Mouse (Mus musculus) MEL (cell line): Measurements from ENCODE around the gene 1190005I06Rik. TPM values are rescaled to one million over a fixed set of nuclear protein-coding genes. Genes with fewer than 3 reads are reported as not detected.

Source experiments
- DNase-seq: peaks from one replicate; pipeline ENCODE4 v3.0.0; 2011; ENCODE audit warnings: low read depth, low spot score
- H3K27ac ChIP-seq: 2 replicates; pipeline ENCODE4 v1.5.1; 2012; ENCODE audit warnings: low read depth, mild to moderate bottlenecking, control low read depth, low read length, moderate library complexity; ENCODE audit not compliant: control insufficient read depth
- H3K27me3 ChIP-seq, 2 experiments: fragments of 150-350 bp in 1 of 2; sonication (generic) in 1 of 2; 2 replicates each; pipeline ENCODE4 v1.6.1; 2012; ENCODE audit warnings: low read length in 2 of 2, mild to moderate bottlenecking in 2 of 2, improper control_type of control experiment in 1 of 2, moderate library complexity in 1 of 2; ENCODE audit not compliant: insufficient read depth in 2 of 2, control insufficient read depth in 1 of 2
- H3K36me3 ChIP-seq, 2 experiments: 2 replicates each; pipeline ENCODE4 v1.6.1; 2012 to 2014; ENCODE audit warnings: low read length in 2 of 2, improper control_type of control experiment in 1 of 2, inconsistent platforms in 1 of 2, mild to moderate bottlenecking in 1 of 2; ENCODE audit not compliant: insufficient read depth in 2 of 2, control insufficient read depth in 1 of 2
- H3K4me1 ChIP-seq, 2 experiments: fragments of 150-350 bp in 1 of 2; sonication (generic) in 1 of 2; 2 replicates each; pipeline ENCODE4 v1.6.1; 2012; ENCODE audit warnings: low read length in 2 of 2, improper control_type of control experiment in 1 of 2, mild to moderate bottlenecking in 1 of 2; ENCODE audit not compliant: insufficient read depth in 2 of 2, control insufficient read depth in 1 of 2
- H3K4me3 ChIP-seq, 2 experiments: fragments of 150-350 bp in 1 of 2; sonication (generic) in 1 of 2; 2 replicates each; pipeline ENCODE4 v1.5.1; 2012; ENCODE audit warnings: low read depth in 2 of 2, low read length in 2 of 2, mild to moderate bottlenecking in 2 of 2, moderate library complexity in 2 of 2, control low read depth in 1 of 2, improper control_type of control experiment in 1 of 2; ENCODE audit not compliant: control insufficient read depth in 1 of 2, insufficient read depth in 1 of 2
- H3K79me2 ChIP-seq: 2 replicates; pipeline ENCODE4 v1.6.1; 2012; ENCODE audit warnings: mild to moderate bottlenecking, low read length, moderate library complexity; ENCODE audit not compliant: control insufficient read depth, poor library complexity, insufficient read depth
- H3K9ac ChIP-seq: 2 replicates; pipeline ENCODE4 v1.6.1; 2012; ENCODE audit warnings: low read depth, mild to moderate bottlenecking, control low read depth, low read length, moderate library complexity; ENCODE audit not compliant: control insufficient read depth, poor library complexity, severe bottlenecking
- H3K9me3 ChIP-seq: fragments of 150-350 bp; sonication (generic); replicated peaks from 2 replicates; pipeline ENCODE4 v1.6.1; 2012; ENCODE audit warnings: mild to moderate bottlenecking, low read length, improper control_type of control experiment, moderate library complexity; ENCODE audit not compliant: insufficient read depth
- CHD1 ChIP-seq: IDR thresholded peaks from 2 replicates; pipeline ENCODE4 v1.6.1; 2012; ENCODE audit warnings: low read depth, mild to moderate bottlenecking, inconsistent platforms, low read length, improper control_type of control experiment
- CTCF ChIP-seq, 3 experiments: IDR thresholded peaks in 2 of 3; conservative IDR thresholded peaks in 1 of 3; 2 replicates each; pipeline ENCODE4 v1.5.1; 2011 to 2012; ENCODE audit warnings: low read length in 3 of 3, low read depth in 2 of 3, mild to moderate bottlenecking in 2 of 3, improper control_type of control experiment in 1 of 3, inconsistent platforms in 1 of 3, mixed read lengths in 1 of 3, moderate library complexity in 1 of 3; ENCODE audit not compliant: control insufficient read depth in 1 of 3, insufficient read depth in 1 of 3, poor library complexity in 1 of 3, severe bottlenecking in 1 of 3
- E2F4 ChIP-seq: IDR thresholded peaks from 2 replicates; pipeline ENCODE4 v1.6.1; 2011; ENCODE audit warnings: low read depth, low read length, improper control_type of control experiment, borderline replicate concordance
- ETS1 ChIP-seq: IDR thresholded peaks from 2 replicates; pipeline ENCODE4 v1.6.1; 2012; ENCODE audit warnings: low read depth, mild to moderate bottlenecking, inconsistent platforms, low read length, improper control_type of control experiment, moderate library complexity
- GATA1 ChIP-seq: IDR thresholded peaks from 2 replicates; pipeline ENCODE4 v1.6.1; 2011; ENCODE audit warnings: low read depth, low read length, improper control_type of control experiment
- MAFK ChIP-seq: IDR thresholded peaks from 2 replicates; pipeline ENCODE4 v1.6.1; 2011; ENCODE audit warnings: low read depth, mild to moderate bottlenecking, low read length, improper control_type of control experiment, borderline replicate concordance
- MEF2A ChIP-seq: IDR thresholded peaks from 2 replicates; pipeline ENCODE4 v1.6.1; 2014; ENCODE audit warnings: low read depth, mild to moderate bottlenecking, inconsistent platforms, low read length, improper control_type of control experiment; ENCODE audit not compliant: poor library complexity, insufficient replicate concordance, severe bottlenecking; ENCODE audit errors: extremely low read depth
- MXI1 ChIP-seq: IDR thresholded peaks from 2 replicates; pipeline ENCODE4 v1.6.1; 2011; ENCODE audit warnings: mild to moderate bottlenecking, low read depth, low read length, improper control_type of control experiment
- MYC ChIP-seq: IDR thresholded peaks from 2 replicates; pipeline ENCODE4 v1.6.1; 2011; ENCODE audit warnings: low read depth, mild to moderate bottlenecking, low read length, improper control_type of control experiment, moderate library complexity
- POLR2AphosphoS2 ChIP-seq: IDR thresholded peaks from 2 replicates; pipeline ENCODE4 v1.6.1; 2011; ENCODE audit warnings: low read length, improper control_type of control experiment
- POLR2AphosphoS5 ChIP-seq: IDR thresholded peaks from 2 replicates; pipeline ENCODE4 v1.6.1; 2012; ENCODE audit warnings: low read depth, borderline replicate concordance, mild to moderate bottlenecking, inconsistent platforms, low read length, moderate library complexity, mixed read lengths
- RAD21 ChIP-seq: IDR thresholded peaks from 2 replicates; pipeline ENCODE4 v1.6.1; 2011; ENCODE audit warnings: mild to moderate bottlenecking, low read depth, low read length, improper control_type of control experiment
- SMC3 ChIP-seq: IDR thresholded peaks from 2 replicates; pipeline ENCODE4 v1.6.1; 2011; ENCODE audit warnings: low read depth, low read length, improper control_type of control experiment
- USF1 ChIP-seq: IDR thresholded peaks from 2 replicates; pipeline ENCODE4 v1.6.1; 2014; ENCODE audit warnings: low read depth, mild to moderate bottlenecking, inconsistent platforms, low read length, improper control_type of control experiment, moderate library complexity
- USF2 ChIP-seq, 2 experiments: IDR thresholded peaks; 2 replicates each; pipeline ENCODE4 v1.6.1; 2011 to 2012; ENCODE audit warnings: improper control_type of control experiment in 2 of 2, low read length in 2 of 2, borderline replicate concordance in 1 of 2, inconsistent platforms in 1 of 2, low read depth in 1 of 2, mild to moderate bottlenecking in 1 of 2; ENCODE audit not compliant: insufficient read depth in 1 of 2
- ZC3H11A ChIP-seq: IDR thresholded peaks from 2 replicates; pipeline ENCODE4 v1.6.1; 2012; ENCODE audit warnings: low read depth, mild to moderate bottlenecking, inconsistent platforms, low read length, improper control_type of control experiment
- ZKSCAN1 ChIP-seq: IDR thresholded peaks from 2 replicates; pipeline ENCODE4 v1.6.1; 2012; ENCODE audit warnings: low read depth, mild to moderate bottlenecking, inconsistent platforms, low read length, improper control_type of control experiment, moderate library complexity
- polyA plus RNA-seq, 2 experiments: library from polyadenylated mRNA; stranded (reverse) in 1 of 2; unstranded in 1 of 2; fragments of >175 nt in 1 of 2; fragments of >200 nt in 1 of 2; gene quantifications; 2 replicates each; pipeline versions ENCODE4 v1.2.1 to v1.2.4; 2012; ENCODE audit warnings: low replicate concordance in 2 of 2, low read depth in 1 of 2; ENCODE audit not compliant: insufficient read length in 2 of 2, insufficient read depth in 1 of 2, missing spikeins in 1 of 2
- total RNA-seq: library from RNA; depleted of rRNA; stranded (reverse); fragments of 300-350 nt; gene quantifications from 2 replicates; pipeline ENCODE4 v1.2.3, GENCODE M21; 2012

Gene 1190005I06Rik
- total and polyA plus RNA-seq, 3 experiments = 2.1 to 2.3 TPM; not detected in 1

DNA sequence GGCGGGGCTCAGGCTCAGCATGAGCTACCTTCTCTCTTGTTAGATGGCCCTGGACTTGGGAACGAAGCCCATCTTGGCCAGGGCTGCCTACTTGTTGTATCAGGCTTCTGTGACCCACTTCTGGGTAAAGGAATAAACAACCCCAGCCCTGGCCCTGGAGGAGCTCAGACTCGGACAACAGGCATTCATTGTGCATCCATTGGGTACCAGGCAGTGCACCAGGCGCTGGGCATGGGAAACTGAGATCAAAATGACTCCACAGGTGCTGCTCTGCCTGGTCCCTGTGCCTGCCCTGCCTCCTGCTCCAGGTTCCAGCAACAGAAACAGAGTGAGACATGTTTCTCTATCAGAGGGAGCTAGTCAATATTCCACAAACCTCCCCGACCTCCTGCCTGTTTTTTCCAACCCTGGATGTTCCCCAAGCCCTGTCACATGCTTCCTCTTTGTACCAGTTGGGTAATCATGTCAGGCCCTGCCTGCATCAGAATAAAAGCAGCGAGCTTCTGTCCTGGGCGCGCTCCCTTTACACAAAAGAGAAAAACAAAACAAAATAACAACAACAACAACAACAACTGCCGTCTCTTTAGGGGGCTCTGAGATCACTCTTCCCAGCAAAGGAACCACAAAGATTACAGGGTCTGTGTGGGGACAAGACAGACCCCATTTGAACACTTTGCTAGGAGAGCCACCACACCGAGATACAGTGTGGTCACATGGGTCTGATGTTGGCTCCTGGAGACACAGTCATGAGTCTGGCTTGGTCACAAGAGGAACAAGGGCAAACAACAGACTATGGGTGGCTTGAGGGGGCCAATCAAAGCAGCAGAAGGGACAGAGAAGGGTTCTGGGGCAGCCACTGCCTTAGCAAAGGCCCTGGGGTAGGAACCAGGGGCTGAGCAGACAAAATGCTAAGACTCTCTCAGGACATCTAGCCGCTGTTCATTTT is 27.9 kb downstream of the 1190005I06Rik start:
- TF ChIP-seq CTCF (IDR thresholded peaks at IDR 0.05 in 2 of 3, conservative IDR thresholded peaks at IDR 0.05 in 1 of 3; ENCODE audit: control insufficient read depth in 1 of 3, insufficient read depth in 1 of 3, low read depth in 2 of 3, low read length in 3 of 3, poor library complexity in 1 of 3, severe bottlenecking in 1 of 3) = no peak
- TF ChIP-seq POLR2AphosphoS5 = no peak
- TF ChIP-seq USF1 = peak; percentile 61
- no peak for TF ChIP-seq MEF2A
- TF ChIP-seq ETS1 = no peak
- TF ChIP-seq USF2 (IDR thresholded peaks at IDR 0.05; ENCODE audit: borderline replicate concordance in 1 of 2, insufficient read depth in 1 of 2, low read depth in 1 of 2, low read length in 2 of 2) = no peak
- TF ChIP-seq RAD21 = no peak
- TF ChIP-seq E2F4 = no peak
- TF ChIP-seq POLR2AphosphoS2 = no peak
- TF ChIP-seq MAFK = no peak
- 0 out of 2 replicates have a peak, but pooled peaks have one; percentile 20 for TF ChIP-seq MXI1
- TF ChIP-seq ZKSCAN1 = no peak
- TF ChIP-seq GATA1 = no peak
- H3K4me1 ChIP-seq = no peaks in the 10 kb centered on the region
- no peaks in the 10 kb centered on the region for H3K79me2 ChIP-seq
- H3K4me3 ChIP-seq = no peak overlapping the region
- no peaks in the 10 kb centered on the region for H3K9me3 ChIP-seq
- H3K9ac ChIP-seq = no peak overlapping the region
- H3K27ac ChIP-seq = no peak overlapping the region
- peaks cover 0 to 2% of the 10 kb centered on the region in 2 experiments; a peak in 1 of 4 replicates for H3K36me3 ChIP-seq
- peak; percentile 27 for DNase-seq
- no peaks in the 10 kb centered on the region for H3K27me3 ChIP-seq

GRCm38 (mm10) chr8:120618110-120618509 is 29.3 kb downstream of the 1190005I06Rik start:
- H3K79me2 ChIP-seq = no peaks in the 10 kb centered on the region
- DNase-seq = peak; percentile 80
- H3K9me3 ChIP-seq = no peaks in the 10 kb centered on the region
- no peak overlapping the region for H3K4me3 ChIP-seq
- H3K27ac ChIP-seq = no peak overlapping the region
- no peaks in the 10 kb centered on the region for H3K4me1 ChIP-seq
- no peak for TF ChIP-seq MYC
- peak; percentile 84 to 91 (median 85) for TF ChIP-seq CTCF (IDR thresholded peaks at IDR 0.05 in 2 of 3, conservative IDR thresholded peaks at IDR 0.05 in 1 of 3; ENCODE audit: control insufficient read depth in 1 of 3, insufficient read depth in 1 of 3, low read depth in 2 of 3, low read length in 3 of 3, poor library complexity in 1 of 3, severe bottlenecking in 1 of 3)
- no peak for TF ChIP-seq MEF2A
- TF ChIP-seq POLR2AphosphoS2 = no peak
- TF ChIP-seq ZC3H11A = peak; percentile 37
- peak; percentile 77 for TF ChIP-seq RAD21
- TF ChIP-seq SMC3 = peak; percentile 65
- TF ChIP-seq CHD1 = no peak
- no peak overlapping the region for H3K9ac ChIP-seq
- no peaks in the 10 kb centered on the region; a peak in 1 of 4 replicates for H3K36me3 ChIP-seq
- H3K27me3 ChIP-seq = no peaks in the 10 kb centered on the region; a peak in 1 of 4 replicates
